Mouse (Mus musculus): ENCODE results near the gene Osbpl10. TPM values are rescaled to one million over a fixed set of nuclear protein-coding genes. Genes with fewer than 3 reads are reported as not detected.
"Not testable (repeated sequence)": the region's sequence is repeated elsewhere in the genome, so short reads cannot be mapped to it uniquely, and the experiment has no call there.

The Osbpl10 gene
- total RNA-seq, 2 experiments from 2014 or later, result not detected

DNA sequence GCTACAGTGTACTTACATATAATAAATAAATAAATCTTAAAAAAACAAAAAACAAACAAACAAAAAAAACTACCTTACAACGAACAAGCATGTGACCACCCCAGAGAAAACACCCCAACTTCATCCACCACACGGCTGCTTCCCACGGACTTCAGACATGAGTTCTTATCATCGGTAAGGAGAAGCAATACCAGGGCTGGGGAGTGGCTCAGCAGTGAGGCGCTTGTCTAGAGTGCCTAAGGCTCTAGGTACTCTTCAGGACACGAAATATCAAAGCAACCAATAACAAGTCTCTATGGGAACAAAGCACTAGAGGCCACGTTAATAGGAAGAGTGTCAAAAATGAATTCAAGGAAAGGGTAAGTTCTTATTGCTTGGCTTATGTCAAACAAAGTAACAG lies 282.1 kb downstream of the Osbpl10 start:
- no peak for ATAC-seq (ENCODE audit: poor library complexity, severe bottlenecking)

- ATAC-seq (ENCODE audit: poor library complexity, severe bottlenecking), result no peak
Observed at GRCm38 (mm10) chr9:115261456-115261855, 283.1 kb downstream of the Osbpl10 start.

DNA sequence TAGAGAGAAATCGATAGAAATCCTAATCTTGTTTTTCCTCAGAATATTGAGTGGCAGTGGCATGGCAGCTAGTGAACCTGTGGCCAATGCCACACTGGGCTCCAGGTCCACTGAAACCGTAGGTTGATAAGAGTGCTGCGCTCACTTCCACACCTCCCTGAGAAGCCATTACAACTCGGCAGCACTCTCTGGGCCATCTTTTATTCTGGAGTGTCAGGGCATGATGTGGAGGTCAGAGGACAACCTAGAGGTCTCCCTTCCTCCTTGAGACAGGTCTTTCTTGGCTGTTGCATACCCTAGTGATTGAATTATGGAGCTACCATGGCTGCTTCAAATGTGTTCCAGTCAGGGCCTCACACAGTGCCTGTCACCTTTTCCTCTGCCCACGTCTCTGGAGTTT lies 283.5 kb downstream of the Osbpl10 start:
- no peak for ATAC-seq (ENCODE audit: poor library complexity, severe bottlenecking)

- ATAC-seq (ENCODE audit: poor library complexity, severe bottlenecking), result no peak
Observed at GRCm38 (mm10) chr9:115271556-115271955, 293.2 kb downstream of the Osbpl10 start.

- not testable (repeated sequence) for ATAC-seq (ENCODE audit: poor library complexity, severe bottlenecking)
Observed at GRCm38 (mm10) chr9:115272451-115272850, 294.1 kb downstream of the Osbpl10 start.

DNA sequence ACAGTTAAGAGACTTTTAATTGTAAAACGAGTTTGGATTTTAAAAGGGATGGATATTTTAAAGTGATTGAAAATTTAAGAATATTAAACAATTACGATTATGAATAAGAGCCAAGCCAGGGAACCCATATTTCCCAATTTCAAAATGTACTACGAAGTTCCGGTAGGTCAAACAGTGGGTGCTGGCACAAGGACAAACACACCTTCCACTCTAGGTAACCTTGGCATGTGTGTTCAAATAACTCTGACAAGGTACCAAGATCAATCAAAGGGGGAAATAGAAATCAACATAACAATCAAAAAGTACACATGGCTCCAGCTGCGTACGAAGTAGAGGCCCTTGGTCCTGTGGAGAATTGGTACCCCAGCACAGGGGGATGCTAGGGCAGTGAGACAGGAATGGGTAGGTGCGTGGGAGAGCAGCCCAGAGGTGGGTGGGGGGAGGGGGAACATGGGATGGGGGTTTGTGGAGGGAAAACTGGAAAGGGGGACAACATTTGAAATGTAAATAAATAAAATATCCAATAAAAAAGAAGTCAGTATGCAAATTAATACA lies 294.8 kb downstream of the Osbpl10 start:
- ATAC-seq (ENCODE audit: poor library complexity, severe bottlenecking), result no peak

GRCm38 (mm10) chr9:115274806-115275205 lies 296.4 kb downstream of the Osbpl10 start:
- no peak for ATAC-seq (ENCODE audit: poor library complexity, severe bottlenecking)

DNA sequence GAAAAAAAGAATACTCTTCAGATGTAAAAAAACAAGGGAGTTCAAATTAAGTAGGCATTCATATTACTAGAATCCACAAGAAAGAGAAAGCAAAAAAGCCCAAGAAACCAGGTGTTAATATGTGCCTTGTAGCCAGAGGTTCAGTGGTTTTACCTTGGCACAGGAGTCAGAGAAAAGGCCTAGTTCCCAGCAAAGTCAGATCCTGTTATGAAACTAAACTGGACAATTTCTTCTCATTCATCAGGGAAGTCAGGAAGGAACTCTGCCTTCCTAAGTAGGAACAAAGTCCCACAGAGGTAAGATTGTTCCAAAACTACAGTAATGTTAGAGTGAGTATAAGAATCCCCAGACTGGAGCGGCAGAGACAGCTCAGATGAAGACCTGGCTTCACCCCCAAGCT lies 300.3 kb downstream of the Osbpl10 start:
- no peak for ATAC-seq (ENCODE audit: poor library complexity, severe bottlenecking)

Other genes with a start within 250 kb of the Osbpl10 start
- 79.5 and 98.1 TPM in 2 replicates for gene Cmtm6, start 247.5 kb upstream of the Osbpl10 start, total RNA-seq (2015)
- gene Cmtm6, start 247.5 kb upstream of the Osbpl10 start, total RNA-seq (2017), result 120 and 124 TPM in 2 replicates
- gene Cmtm7, start 196.7 kb upstream of the Osbpl10 start, total RNA-seq (2015), result 189 and 201 TPM in 2 replicates
- 259 and 283 TPM in 2 replicates for gene Cmtm7, start 196.7 kb upstream of the Osbpl10 start, total RNA-seq (2017)
- gene Cmtm8, start 134.4 kb upstream of the Osbpl10 start, total RNA-seq (2015), result 1.0 and 1.5 TPM in 2 replicates
- gene Cmtm8, start 134.4 kb upstream of the Osbpl10 start, total RNA-seq (2017), result 0.37 and 1.1 TPM in 2 replicates
- 14.5 and 19.4 TPM in 2 replicates for gene Gpd1l, start 44.6 kb upstream of the Osbpl10 start, total RNA-seq (2015)
- 21.8 and 22.5 TPM in 2 replicates for gene Gpd1l, start 44.6 kb upstream of the Osbpl10 start, total RNA-seq (2017)
- gene Rps27rt, start 4.2 kb downstream of the Osbpl10 start, total RNA-seq (2015), result 188 and 220 TPM in 2 replicates
- gene Rps27rt, start 4.2 kb downstream of the Osbpl10 start, total RNA-seq (2017), result 116 and 127 TPM in 2 replicates